Mouse (Mus musculus) embryo, embryonic 11.5 days (tissue): ENCODE data around the gene Serpinb6e.
A peak's percentile ranks its signal among the peaks of the same experiment; 100 is the strongest.

Experiments
- DNase-seq: peaks from one replicate; pipeline ENCODE4 v3.0.0-alpha.2; 2012; ENCODE audit warnings: low read depth, low spot score

Serpinb6e gene

DNA sequence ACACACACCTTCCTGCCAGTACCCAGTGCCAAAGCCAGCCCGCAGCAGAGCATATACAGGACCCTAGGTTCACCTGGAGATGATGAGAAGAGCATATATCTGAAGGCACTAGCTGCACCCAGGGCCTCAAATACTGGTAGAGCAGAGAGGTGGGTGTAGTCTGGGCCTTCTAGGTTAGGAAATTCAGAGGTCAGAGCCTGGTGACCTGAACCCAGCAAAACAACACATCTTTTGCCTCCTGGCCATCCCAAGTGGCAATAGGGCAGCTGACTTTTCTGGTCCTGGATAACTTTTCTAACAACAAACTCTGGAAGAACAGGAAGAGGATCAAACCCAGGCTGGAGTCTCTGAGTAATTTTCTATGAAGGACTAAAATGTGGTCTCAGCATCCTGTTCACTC lies at the start of gene Serpinb6e:
Gene Serpinb6e, minus strand, starts transcription at position 101 of the 400 bp plus-strand sequence.
- DNase-seq: no peak

DNA sequence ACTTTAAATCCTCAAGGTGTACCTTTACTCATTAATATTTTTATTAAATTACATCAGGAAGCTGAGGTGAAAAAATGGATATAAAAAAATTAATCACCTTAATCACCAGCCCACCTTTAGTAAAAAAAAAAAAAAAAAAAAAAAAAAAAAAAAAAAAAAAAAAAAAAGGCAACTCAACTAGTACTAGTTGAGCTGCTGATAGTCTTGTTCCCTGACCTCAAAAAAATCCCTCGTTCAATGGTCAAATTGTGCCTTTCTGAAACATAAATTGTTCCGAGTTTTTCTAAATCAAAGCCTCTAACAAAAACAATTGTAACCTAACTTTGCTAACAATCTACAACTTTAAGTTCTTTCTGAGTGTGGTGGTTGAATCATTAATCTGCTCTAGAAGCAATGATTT lies 12.5 kb downstream of the Serpinb6e start:
- DNase-seq: no peak

DNA sequence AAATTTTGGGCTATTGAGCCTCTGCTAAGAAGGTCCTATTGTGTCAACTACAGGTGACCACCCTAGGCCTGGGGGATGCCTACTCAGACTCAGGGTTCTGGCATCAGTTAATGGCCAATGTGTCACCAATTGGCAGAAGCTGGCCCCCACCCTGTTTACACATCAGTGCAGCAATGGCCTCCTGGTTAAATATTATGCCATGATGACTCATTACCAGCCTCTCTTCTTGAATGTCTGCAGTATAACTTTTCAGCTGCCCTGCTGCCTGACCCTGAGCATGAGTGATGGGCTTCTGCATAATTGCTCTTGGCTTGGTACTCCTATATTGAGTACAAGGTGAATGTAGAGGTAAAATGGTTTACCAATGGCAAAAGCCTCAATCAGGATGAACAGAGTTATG lies 19.8 kb downstream of the Serpinb6e start:
- no peak for DNase-seq

DNA sequence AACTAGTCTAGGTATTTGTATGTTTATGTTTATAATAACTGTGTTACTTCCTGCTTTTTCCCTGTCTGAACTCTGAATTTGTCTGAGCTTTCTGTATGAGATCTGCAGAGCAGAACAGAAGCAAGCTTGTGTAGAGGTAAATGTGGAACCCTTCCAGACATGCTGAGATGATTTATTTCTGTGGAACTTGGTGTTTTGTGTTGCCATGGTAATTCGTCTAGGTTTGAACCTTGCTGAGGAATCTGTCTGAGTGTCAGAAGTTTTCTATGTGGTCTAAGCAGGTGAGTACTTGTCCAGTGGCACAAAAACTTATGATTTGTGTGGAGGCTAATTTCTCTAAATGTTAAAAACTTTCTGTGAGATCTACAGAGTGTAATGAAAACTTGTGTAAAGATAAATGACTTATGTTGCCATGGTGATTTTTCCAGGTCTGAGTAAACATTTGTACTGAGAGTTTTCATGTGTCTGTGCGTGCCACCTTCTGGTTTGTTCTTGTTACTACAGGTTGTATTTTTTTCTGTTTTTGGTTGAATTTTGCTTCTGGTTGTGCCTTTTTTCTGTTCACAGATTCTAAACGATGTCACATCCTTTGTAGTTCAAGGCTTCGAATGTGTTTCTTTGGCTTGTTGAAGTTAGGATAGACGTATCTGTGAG lies 21.6 kb downstream of the Serpinb6e start:
- peak; percentile 11 for DNase-seq
